In the genomic region with DNA sequence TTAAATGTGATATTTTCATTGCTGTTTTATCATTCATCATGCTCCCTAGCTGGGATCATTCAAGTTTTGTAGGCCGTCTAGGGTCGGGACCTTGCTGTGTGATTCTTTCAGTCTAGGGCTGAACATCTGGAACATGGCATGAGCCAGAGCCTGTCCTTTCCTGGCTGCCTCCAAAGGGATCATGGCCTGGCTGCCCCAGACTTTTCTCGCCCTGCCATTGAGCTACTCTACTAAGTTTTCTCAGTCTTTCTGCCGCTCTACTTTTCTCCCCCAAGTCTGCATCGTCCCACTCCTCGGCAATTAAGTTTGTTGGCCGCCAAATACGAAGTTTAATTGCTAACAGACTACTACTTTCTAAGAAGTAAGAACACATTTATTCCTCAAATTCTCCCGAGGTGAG, we compare ENCODE assay signal across 8 mouse cellular contexts. TPM values are rescaled to one million over a fixed set of nuclear protein-coding genes. Genes with fewer than 3 reads are reported as not detected.
DNase-seq lines count a peak whose midpoint lies in the region; ATAC-seq lines count a peak whose summit lies in the region.

No protein-coding gene starts in this region.

- peaks cover 21% of the 10 kb centered on the region for H3K4me1 ChIP-seq in heart, embryonic 12.5 days (replicated peaks)
- peaks cover 20% of the 10 kb centered on the region for H3K4me1 ChIP-seq in limb, embryonic 13.5 days
- peaks cover 29% of the 10 kb centered on the region for H3K4me1 ChIP-seq in neural tube, embryonic 15.5 days

- peak; percentile 46 for DNase-seq in adrenal gland, postnatal 10 days
- DNase-seq in adrenal gland, adult (ENCODE audit: inconsistent age in 2 of 2, low spot score in 1 of 2): no peak
- DNase-seq in NIH3T3 (ENCODE audit: low read depth): peak; percentile 56
- no peak for DNase-seq in right cerebral cortex, postnatal 36 days (ENCODE audit: low spot score in 2 of 2)
- DNase-seq in adrenal gland, postnatal 4 days (ENCODE audit: low spot score in 2 of 2): no peak

- no peaks in the 10 kb centered on the region for H3K9me3 ChIP-seq in heart, embryonic 12.5 days (replicated peaks)
- no peaks in the 10 kb centered on the region for H3K9me3 ChIP-seq in limb, embryonic 13.5 days
- H3K9me3 ChIP-seq in neural tube, embryonic 15.5 days (replicated peaks): no peaks in the 10 kb centered on the region

- WGBS in heart, embryonic 12.5 days: 20% methylated on average over 9 of the region's 9 CpGs
- WGBS in limb, embryonic 13.5 days: 9% methylated on average over 9 of the region's 9 CpGs
- 18% methylated on average over 9 of the region's 9 CpGs for WGBS in neural tube, embryonic 15.5 days

- peaks cover 39% of the 10 kb centered on the region for H3K36me3 ChIP-seq in heart, embryonic 12.5 days
- peaks cover 60% of the 10 kb centered on the region for H3K36me3 ChIP-seq in limb, embryonic 13.5 days
- H3K36me3 ChIP-seq in neural tube, embryonic 15.5 days: peaks cover 58% of the 10 kb centered on the region

- ATAC-seq in heart, embryonic 12.5 days (ENCODE audit: insufficient number of reproducible peaks, low FRiP score): no peak
- peak; percentile 14; the same call in 1 of the 2 replicates for ATAC-seq in limb, embryonic 13.5 days (ENCODE audit: low FRiP score, low read depth)
- ATAC-seq in neural tube, embryonic 15.5 days (ENCODE audit: low FRiP score): no peak

- no peak overlapping the region; the same call in 1 of the 2 replicates for H3K27ac ChIP-seq in heart, embryonic 12.5 days (ENCODE audit: poor library complexity, severe bottlenecking)
- H3K27ac ChIP-seq in limb, embryonic 13.5 days: peak overlapping the region; percentile 67; the same call in 1 of the 2 replicates
- peak overlapping the region; percentile 81; the same call in 1 of the 2 replicates for H3K27ac ChIP-seq in neural tube, embryonic 15.5 days (replicated peaks)

- peak overlapping the region; percentile 85 for H3K4me2 ChIP-seq in heart, embryonic 12.5 days
- H3K4me2 ChIP-seq in limb, embryonic 13.5 days (replicated peaks): peak overlapping the region; percentile 83
- peak overlapping the region; percentile 72 for H3K4me2 ChIP-seq in neural tube, embryonic 15.5 days

- peak overlapping the region; percentile 93 for H3K9ac ChIP-seq in heart, embryonic 12.5 days
- peak overlapping the region; percentile 95 for H3K9ac ChIP-seq in limb, embryonic 13.5 days
- peak overlapping the region; percentile 96 for H3K9ac ChIP-seq in neural tube, embryonic 15.5 days (replicated peaks)

- no peaks in the 10 kb centered on the region for H3K27me3 ChIP-seq in heart, embryonic 12.5 days (replicated peaks)
- no peaks in the 10 kb centered on the region for H3K27me3 ChIP-seq in limb, embryonic 13.5 days
- no peaks in the 10 kb centered on the region for H3K27me3 ChIP-seq in neural tube, embryonic 15.5 days (replicated peaks)

- peak overlapping the region; percentile 93 for H3K4me3 ChIP-seq in heart, embryonic 12.5 days
- peak overlapping the region; percentile 88 for H3K4me3 ChIP-seq in limb, embryonic 13.5 days
- H3K4me3 ChIP-seq in neural tube, embryonic 15.5 days (replicated peaks): peak overlapping the region; percentile 86

RNA-seq across cellular contexts. Expression of gene Tmem214, which starts 1.2 kb away (rescaled TPM):
- 10 to 100 TPM; 49.4 to 50.4 TPM for total RNA-seq in adrenal gland, postnatal 10 days (2021)
- 81.9 and 84.8 TPM in 2 replicates for polyA plus RNA-seq in heart, embryonic 12.5 days (2016; fragmentation: Nextera tagmentation; extraction: Ambion mirVana)
- polyA plus RNA-seq in limb, embryonic 13.5 days (2015; fragmentation: Nextera tagmentation; extraction: Ambion mirVana): 93.3 and 95.2 TPM in 2 replicates
- 69.9 and 71.2 TPM in 2 replicates for polyA plus RNA-seq in neural tube, embryonic 15.5 days (2015; fragmentation: Nextera tagmentation; extraction: Ambion mirVana)
- 10 to 100 TPM; 61.2 to 63.4 TPM for total RNA-seq in adrenal gland, postnatal 4 days (2021)

RNA-seq across cellular contexts. Expression of gene Agbl5, which starts 19.5 kb away (rescaled TPM):
- total RNA-seq in adrenal gland, postnatal 10 days (2021): 10 to 100 TPM; 12.4 to 17.0 TPM
- polyA plus RNA-seq in heart, embryonic 12.5 days (2016; fragmentation: Nextera tagmentation; extraction: Ambion mirVana): 12.5 and 14.4 TPM in 2 replicates
- 32.5 and 34.0 TPM in 2 replicates for polyA plus RNA-seq in limb, embryonic 13.5 days (2015; fragmentation: Nextera tagmentation; extraction: Ambion mirVana)
- 18.9 and 21.1 TPM in 2 replicates for polyA plus RNA-seq in neural tube, embryonic 15.5 days (2015; fragmentation: Nextera tagmentation; extraction: Ambion mirVana)
- 10 to 100 TPM; 26.8 to 30.6 TPM for total RNA-seq in adrenal gland, postnatal 4 days (2021)

RNA-seq across cellular contexts. Expression of gene Ost4, which starts 38.6 kb away (rescaled TPM):
- 100 to 1,000 TPM; 208 to 219 TPM for total RNA-seq in adrenal gland, postnatal 10 days (2021)
- 386 and 388 TPM in 2 replicates for polyA plus RNA-seq in heart, embryonic 12.5 days (2016; fragmentation: Nextera tagmentation; extraction: Ambion mirVana)
- polyA plus RNA-seq in limb, embryonic 13.5 days (2015; fragmentation: Nextera tagmentation; extraction: Ambion mirVana): 408 and 424 TPM in 2 replicates
- 244 and 282 TPM in 2 replicates for polyA plus RNA-seq in neural tube, embryonic 15.5 days (2015; fragmentation: Nextera tagmentation; extraction: Ambion mirVana)
- total RNA-seq in adrenal gland, postnatal 4 days (2021): 100 to 1,000 TPM; 196 to 201 TPM

RNA-seq across cellular contexts. Expression of gene Emilin1, which starts 44.2 kb away (rescaled TPM):
- total RNA-seq in adrenal gland, postnatal 10 days (2021): 10 to 100 TPM; 60.0 to 63.4 TPM
- polyA plus RNA-seq in heart, embryonic 12.5 days (2016; fragmentation: Nextera tagmentation; extraction: Ambion mirVana): 179 and 187 TPM in 2 replicates
- polyA plus RNA-seq in limb, embryonic 13.5 days (2015; fragmentation: Nextera tagmentation; extraction: Ambion mirVana): 279 and 281 TPM in 2 replicates
- 24.5 and 52.1 TPM in 2 replicates for polyA plus RNA-seq in neural tube, embryonic 15.5 days (2015; fragmentation: Nextera tagmentation; extraction: Ambion mirVana)
- 100 to 1,000 TPM; 100 to 114 TPM for total RNA-seq in adrenal gland, postnatal 4 days (2021)

RNA-seq across cellular contexts. Expression of gene Khk, which starts 52.2 kb away (rescaled TPM):
- total RNA-seq in adrenal gland, postnatal 10 days (2021): 10 to 100 TPM; 64.3 to 89.4 TPM
- polyA plus RNA-seq in heart, embryonic 12.5 days (2016; fragmentation: Nextera tagmentation; extraction: Ambion mirVana): 6.5 and 8.1 TPM in 2 replicates
- 20.0 and 22.6 TPM in 2 replicates for polyA plus RNA-seq in limb, embryonic 13.5 days (2015; fragmentation: Nextera tagmentation; extraction: Ambion mirVana)
- 12.7 and 17.0 TPM in 2 replicates for polyA plus RNA-seq in neural tube, embryonic 15.5 days (2015; fragmentation: Nextera tagmentation; extraction: Ambion mirVana)
- total RNA-seq in adrenal gland, postnatal 4 days (2021): 10 to 100 TPM; 57.2 to 64.8 TPM

Comparison
In these comparisons a context has a peak if more than half of its experiments do, and no peak if none do; other contexts are left out.
1. DNase-seq: peak in adrenal gland, postnatal 10 days (single experiment) and NIH3T3 (single experiment); none in adrenal gland, adult (0 of 2), right cerebral cortex, postnatal 36 days (0 of 2) and adrenal gland, postnatal 4 days (0 of 2).
2. Peak in every context shown above with its lines, with median percentiles within 50 percentile points of each other: H3K4me2 ChIP-seq, H3K4me3 ChIP-seq and H3K9ac ChIP-seq.